Mouse (Mus musculus) liver, embryonic 13.5 days (tissue): ENCODE results near the gene Foxa1. TPM values are rescaled to one million over a fixed set of nuclear protein-coding genes. Genes with fewer than 3 reads are reported as not detected.

Experiments used
- ATAC-seq: fragments of 200-750 bp; cut with Nextera tagmentation; 2 replicates; pipeline ENCODE4 v1.8.0; 2017; ENCODE audit warnings: low read depth, mild to moderate bottlenecking, moderate number of reproducible peaks, moderate library complexity
- DNase-seq: peaks from one replicate; pipeline ENCODE4 v3.0.0; 2022
- H3K27ac ChIP-seq: fragments of 300-500 bp; sonication (generic); 2 replicates; pipeline ENCODE4 v1.5.1; 2015; ENCODE audit warnings: moderate library complexity, mild to moderate bottlenecking, inconsistent platforms
- H3K27me3 ChIP-seq: fragments of 300-500 bp; sonication (generic); 2 replicates; pipeline ENCODE4 v1.6.1; 2015; ENCODE audit warnings: mild to moderate bottlenecking, inconsistent platforms
- H3K36me3 ChIP-seq: fragments of 300-500 bp; sonication (generic); 2 replicates; pipeline ENCODE4 v1.6.1; 2015; ENCODE audit warnings: mild to moderate bottlenecking, inconsistent platforms
- H3K4me1 ChIP-seq: fragments of 300-500 bp; sonication (generic); replicated peaks from 2 replicates; pipeline ENCODE4 v1.6.1; 2015; ENCODE audit warnings: inconsistent platforms
- H3K4me2 ChIP-seq: fragments of 300-500 bp; sonication (generic); 2 replicates; pipeline ENCODE4 v1.6.1; 2015; ENCODE audit warnings: inconsistent platforms, mild to moderate bottlenecking, moderate library complexity
- H3K4me3 ChIP-seq: fragments of 300-500 bp; sonication (generic); replicated peaks from 2 replicates; pipeline ENCODE4 v1.5.1; 2015; ENCODE audit warnings: mild to moderate bottlenecking, inconsistent platforms
- H3K9ac ChIP-seq: fragments of 300-500 bp; sonication (generic); 2 replicates; pipeline ENCODE4 v1.6.1; 2015; ENCODE audit warnings: mild to moderate bottlenecking, inconsistent platforms
- H3K9me3 ChIP-seq: fragments of 300-500 bp; sonication (generic); replicated peaks from 2 replicates; pipeline ENCODE4 v1.6.1; 2016; ENCODE audit warnings: inconsistent platforms
- WGBS: fragments of 180-500 bp; shearing (Covaris S2); methylation state at CpG from one replicate; pipeline ENCODE4 v1.1.7; 2015; ENCODE audit not compliant: insufficient replicate concordance; 5-methylcytosine and 5-hydroxymethylcytosine counted together
- polyA plus RNA-seq: library from polyadenylated mRNA; unstranded; fragments of >200 nt; fragmentation: Nextera tagmentation; extraction: Ambion mirVana; gene quantifications from 2 replicates; pipeline ENCODE4 v1.2.1, GENCODE M21; 2015

Gene Foxa1
- polyA plus RNA-seq, 1 experiment from 2014 or later: 0.67 TPM

- H3K4me2 ChIP-seq: 0 out of 2 replicates have a peak overlapping the region, but pooled peaks have one; percentile 6
- no peak overlapping the region for H3K9ac ChIP-seq
- no peaks in the 10 kb centered on the region for H3K9me3 ChIP-seq
- no peak overlapping the region for H3K4me3 ChIP-seq
- WGBS: 2% methylated on average over 20 of the region's 20 CpGs
- no peak for DNase-seq
- no peak for ATAC-seq
- no peak overlapping the region for H3K27ac ChIP-seq
- H3K27me3 ChIP-seq: peaks cover 100% of the 10 kb centered on the region
- no peaks in the 10 kb centered on the region for H3K36me3 ChIP-seq
- peaks cover 17% of the 10 kb centered on the region for H3K4me1 ChIP-seq
Observed at GRCm38 (mm10) chr12:57548352-57548980, 1.8 kb upstream of the Foxa1 start.

DNA sequence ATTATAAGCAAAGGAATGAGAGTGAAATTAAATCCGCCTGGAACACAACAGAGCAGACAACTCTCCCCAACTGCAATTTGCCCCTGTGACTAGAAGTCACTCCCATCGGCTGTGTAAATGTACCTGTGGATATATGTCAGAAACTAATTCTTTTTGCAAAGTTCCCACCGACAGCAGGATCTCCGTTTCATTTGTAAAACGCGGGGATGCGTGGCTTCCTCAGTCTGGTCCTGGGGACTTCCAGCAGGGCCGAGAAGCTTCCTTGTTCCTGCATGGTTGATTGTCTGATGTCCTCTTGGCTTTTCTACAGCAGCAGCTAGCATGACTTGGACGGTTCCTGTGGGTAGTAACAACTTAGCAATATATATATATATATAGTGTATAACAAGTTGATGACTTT, 1.2 kb upstream of the Foxa1 start:
- H3K9me3 ChIP-seq: no peaks in the 10 kb centered on the region
- peaks cover 100% of the 10 kb centered on the region for H3K27me3 ChIP-seq
- ATAC-seq: no peak
- H3K36me3 ChIP-seq: no peaks in the 10 kb centered on the region
- 5% methylated on average over 9 of the region's 9 CpGs for WGBS
- H3K4me3 ChIP-seq: no peak overlapping the region
- H3K4me2 ChIP-seq: no peak overlapping the region
- peaks cover 20% of the 10 kb centered on the region for H3K4me1 ChIP-seq
- no peak for DNase-seq
- no peak overlapping the region for H3K9ac ChIP-seq
- no peak overlapping the region for H3K27ac ChIP-seq

DNA sequence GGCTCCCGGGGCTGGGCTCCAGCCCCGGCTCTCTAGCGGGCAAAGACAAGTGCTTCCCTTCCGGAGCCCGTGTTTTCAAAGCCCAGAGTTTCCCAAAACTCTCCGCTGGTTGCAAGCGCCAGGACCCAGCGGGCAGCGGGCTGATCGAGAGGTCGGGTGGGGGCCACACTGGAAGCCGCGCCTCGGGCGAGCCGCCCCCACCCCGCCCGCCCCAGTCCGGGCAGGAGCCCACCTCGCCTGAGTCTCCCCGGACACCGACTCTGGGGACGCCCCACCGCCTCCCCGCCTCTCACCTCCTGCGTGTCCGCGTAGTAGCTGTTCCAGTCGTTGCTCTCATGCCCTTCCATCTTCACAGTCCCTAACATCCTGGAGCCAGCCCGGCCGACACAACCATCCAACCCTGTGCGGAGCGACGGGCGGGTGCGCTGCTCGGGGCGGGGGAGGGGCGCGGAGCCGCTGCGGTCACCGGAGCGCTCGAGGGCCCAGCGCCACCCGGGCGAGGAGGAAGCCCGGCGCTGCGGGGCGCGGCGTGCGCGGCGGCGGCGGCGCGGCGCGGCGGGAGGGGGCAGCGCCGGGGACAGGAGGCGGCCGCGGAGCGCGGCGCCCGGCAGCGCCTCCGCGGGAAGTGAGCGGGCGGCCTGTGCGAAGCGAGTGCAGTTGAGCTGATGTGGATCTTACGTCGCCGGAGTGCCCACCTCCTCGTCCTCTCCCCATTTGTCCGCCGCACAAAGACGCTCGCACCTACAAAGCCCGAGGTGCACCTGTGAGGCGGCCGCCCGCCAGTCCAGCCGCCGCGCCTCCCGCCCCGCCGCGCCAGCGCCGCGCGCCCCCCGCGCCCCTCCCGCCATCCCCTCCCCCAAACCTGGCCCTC, 1.1 kb downstream of the Foxa1 start:
- Histone ChIP-seq H3K27me3 (peaks cover 100% of the 10 kb centered on the region), H3K4me3 (peak overlapping the region; percentile 58), H3K27ac (peak overlapping the region; percentile 63), H3K9me3 (no peaks in the 10 kb centered on the region), H3K9ac (peak overlapping the region; percentile 47), H3K4me1 (peaks cover 25% of the 10 kb centered on the region), H3K4me2 (peak overlapping the region; percentile 64), H3K36me3 (no peaks in the 10 kb centered on the region)
- ATAC-seq (peak; percentile 52), DNase-seq (no peak)
- 1% methylated on average over 96 of the region's 106 CpGs for WGBS

- peaks cover 25% of the 10 kb centered on the region for H3K4me1 ChIP-seq
- DNase-seq (no peak), ATAC-seq (no peak)
- peak overlapping the region; percentile 47 for H3K9ac ChIP-seq
- peak overlapping the region; percentile 58 for H3K4me3 ChIP-seq
- H3K4me2 ChIP-seq: peak overlapping the region; percentile 64
- no peaks in the 10 kb centered on the region for H3K36me3 ChIP-seq
- no peaks in the 10 kb centered on the region for H3K9me3 ChIP-seq
- 2% methylated on average over 31 of the region's 31 CpGs for WGBS
- peaks cover 96% of the 10 kb centered on the region for H3K27me3 ChIP-seq
- peak overlapping the region; percentile 63 for H3K27ac ChIP-seq
Observed at GRCm38 (mm10) chr12:57544641-57545370, 1.9 kb downstream of the Foxa1 start.

- Histone ChIP-seq H3K36me3 (no peaks in the 10 kb centered on the region), H3K27me3 (peaks cover 96% of the 10 kb centered on the region), H3K9me3 (no peaks in the 10 kb centered on the region), H3K4me1 (peaks cover 20% of the 10 kb centered on the region), H3K4me2 (peak overlapping the region; percentile 48), H3K9ac (peak overlapping the region; percentile 39), H3K4me3 (peak overlapping the region; percentile 33), H3K27ac (no peak overlapping the region)
- 4% methylated on average over 10 of the region's 10 CpGs for WGBS
- no peak for DNase-seq
- no peak for ATAC-seq
Observed at GRCm38 (mm10) chr12:57543627-57543991, 3.1 kb downstream of the Foxa1 start.

GRCm38 (mm10) chr12:57542746-57543626, 3.7 kb downstream of the Foxa1 start:
- Histone ChIP-seq H3K27ac (peak overlapping the region; percentile 48), H3K9me3 (no peaks in the 10 kb centered on the region), H3K9ac (peak overlapping the region; percentile 39), H3K4me1 (peaks cover 20% of the 10 kb centered on the region), H3K36me3 (no peaks in the 10 kb centered on the region), H3K4me3 (peak overlapping the region; percentile 33), H3K4me2 (peak overlapping the region; percentile 48), H3K27me3 (peaks cover 96% of the 10 kb centered on the region)
- no peak for ATAC-seq
- no peak for DNase-seq
- 3% methylated on average over 63 of the region's 63 CpGs for WGBS

- ATAC-seq: peak; percentile 13; the same call in 1 of the 2 replicates
- Histone ChIP-seq H3K4me2 (peak overlapping the region; percentile 48), H3K27me3 (peaks cover 92% of the 10 kb centered on the region), H3K27ac (no peak overlapping the region), H3K36me3 (no peaks in the 10 kb centered on the region), H3K9me3 (no peaks in the 10 kb centered on the region), H3K4me1 (peaks cover 20% of the 10 kb centered on the region), H3K4me3 (peak overlapping the region; percentile 33), H3K9ac (0 out of 2 replicates have a peak overlapping the region, but pooled peaks have one; percentile 39)
- WGBS: 4% methylated on average over 44 of the region's 46 CpGs
- DNase-seq: no peak
Observed at GRCm38 (mm10) chr12:57541931-57542745, 4.6 kb downstream of the Foxa1 start.

GRCm38 (mm10) chr12:57541118-57541517, 5.6 kb downstream of the Foxa1 start:
- no peak overlapping the region for H3K4me3 ChIP-seq
- H3K9ac ChIP-seq: no peak overlapping the region
- WGBS: 12% methylated on average over 6 of the region's 6 CpGs
- no peaks in the 10 kb centered on the region for H3K36me3 ChIP-seq
- H3K4me2 ChIP-seq: peak overlapping the region; percentile 14
- peaks cover 16% of the 10 kb centered on the region; the same call in 1 of the 2 replicates for H3K4me1 ChIP-seq
- no peaks in the 10 kb centered on the region for H3K9me3 ChIP-seq
- no peak for DNase-seq
- peaks cover 92% of the 10 kb centered on the region for H3K27me3 ChIP-seq
- ATAC-seq: no peak
- no peak overlapping the region for H3K27ac ChIP-seq

- peaks cover 12% of the 10 kb centered on the region; the same call in 1 of the 2 replicates for H3K4me1 ChIP-seq
- WGBS: 3% methylated on average over 10 of the region's 10 CpGs
- ATAC-seq (no peak), DNase-seq (no peak)
- H3K27ac ChIP-seq: peak overlapping the region; percentile 64
- H3K4me2 ChIP-seq: peak overlapping the region; percentile 49
- peaks cover 92% of the 10 kb centered on the region for H3K27me3 ChIP-seq
- no peaks in the 10 kb centered on the region for H3K36me3 ChIP-seq
- H3K9me3 ChIP-seq: no peaks in the 10 kb centered on the region
- H3K4me3 ChIP-seq: peak overlapping the region; percentile 33
- H3K9ac ChIP-seq: 0 out of 2 replicates have a peak overlapping the region, but pooled peaks have one; percentile 28
Observed at GRCm38 (mm10) chr12:57539551-57539985, 7.1 kb downstream of the Foxa1 start.
